Mouse (Mus musculus): Measurements from ENCODE around the gene Ifitm7.
"Not testable (repeated sequence)": the region's sequence is repeated elsewhere in the genome, so short reads cannot be mapped to it uniquely, and the experiment has no call there.

Gene Ifitm7

DNA sequence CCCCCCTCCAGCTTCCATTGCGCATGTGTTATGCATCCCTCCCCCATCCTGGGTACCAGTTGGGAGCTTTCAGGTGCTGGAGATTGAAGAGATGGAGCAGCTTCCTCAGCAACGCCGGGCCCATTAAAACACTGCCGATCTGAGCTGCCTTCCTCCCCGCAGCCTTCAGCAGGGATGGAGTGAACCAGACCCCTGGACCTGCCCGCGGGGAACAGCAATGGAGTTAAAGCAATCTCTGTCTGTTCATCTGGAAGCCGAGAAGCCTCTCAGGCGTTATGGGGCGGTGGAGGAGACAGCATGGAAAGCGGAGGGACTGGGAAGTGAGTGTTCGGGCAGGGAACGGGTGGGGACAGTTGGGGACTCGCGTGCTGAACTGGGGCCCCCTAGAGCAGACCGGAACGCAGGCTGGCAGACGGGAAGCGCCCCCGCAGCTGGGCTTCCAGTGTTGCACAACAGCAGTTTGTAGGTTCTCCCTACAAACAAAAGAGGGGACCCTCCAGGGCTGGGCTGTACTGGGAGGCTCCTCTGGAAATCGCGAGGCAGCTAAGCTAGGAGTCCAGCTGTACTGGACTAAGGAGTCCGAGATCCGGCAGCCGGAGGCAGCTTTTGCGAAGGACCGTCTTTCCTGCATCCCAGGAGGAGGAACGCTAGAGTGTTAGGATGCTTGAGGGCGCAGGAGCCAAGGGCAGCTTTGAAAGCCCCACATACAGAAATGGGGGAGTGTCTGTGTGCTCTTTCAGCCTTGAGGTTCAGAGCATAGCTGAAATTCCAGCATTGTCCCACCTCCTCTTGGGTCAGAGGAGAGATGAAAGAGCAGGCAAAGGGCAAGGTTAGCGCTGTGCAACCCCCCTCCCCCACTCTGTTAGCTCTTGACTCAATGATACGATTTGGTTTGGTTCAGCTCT is at the start of gene Ifitm7, which contains the start of gene 2900011O08Rik:
TSS of gene Ifitm7 (minus strand) at position 315 of the 905 bp plus-strand sequence.
TSS of gene 2900011O08Rik (plus strand) at position 31 of the 905 bp plus-strand sequence.
- DNase-seq (ENCODE audit: low spot score in 2 of 2) = no peak

DNA sequence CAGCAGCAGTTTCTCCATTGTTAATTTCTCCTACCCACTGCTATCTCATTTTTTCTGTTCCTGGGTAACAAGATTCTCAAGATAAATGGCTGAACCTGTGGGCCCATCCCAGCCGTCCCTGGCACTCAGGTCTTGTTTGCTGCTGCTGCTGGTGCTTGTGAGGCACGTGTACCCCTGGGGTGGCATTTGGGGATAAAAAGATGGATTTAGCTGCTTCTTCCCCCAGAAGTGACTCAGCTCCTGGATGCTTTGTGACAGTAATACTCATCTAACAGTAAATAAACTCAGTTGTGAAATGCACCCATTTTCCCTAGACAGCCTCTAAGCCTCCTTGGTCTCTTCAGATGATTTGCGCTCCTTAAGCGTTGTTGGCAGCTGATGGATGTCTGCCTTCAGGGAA is 46.4 kb upstream of the Ifitm7 start:
- no peak for DNase-seq (ENCODE audit: low spot score in 2 of 2)

DNA sequence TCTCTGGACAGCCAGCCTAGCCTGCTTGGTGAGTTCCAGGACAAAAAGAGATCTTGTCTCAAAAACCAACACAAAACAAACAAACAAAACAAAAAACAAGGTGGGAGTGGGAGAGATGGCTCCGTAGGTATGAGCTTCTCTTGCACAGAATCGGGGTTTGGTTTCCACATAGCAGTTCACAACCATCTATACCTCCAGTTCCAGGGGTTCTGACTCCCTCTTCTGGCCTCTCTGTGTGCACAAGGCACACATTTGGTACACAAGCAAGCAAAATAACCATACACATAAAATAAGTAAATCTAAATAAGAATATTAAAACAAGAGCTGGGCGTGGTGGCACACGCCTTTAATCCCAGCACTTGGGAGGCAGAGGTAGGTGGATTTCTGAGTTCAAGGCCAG is 44.0 kb upstream of the Ifitm7 start:
- no peak for DNase-seq (ENCODE audit: low spot score in 2 of 2)

DNA sequence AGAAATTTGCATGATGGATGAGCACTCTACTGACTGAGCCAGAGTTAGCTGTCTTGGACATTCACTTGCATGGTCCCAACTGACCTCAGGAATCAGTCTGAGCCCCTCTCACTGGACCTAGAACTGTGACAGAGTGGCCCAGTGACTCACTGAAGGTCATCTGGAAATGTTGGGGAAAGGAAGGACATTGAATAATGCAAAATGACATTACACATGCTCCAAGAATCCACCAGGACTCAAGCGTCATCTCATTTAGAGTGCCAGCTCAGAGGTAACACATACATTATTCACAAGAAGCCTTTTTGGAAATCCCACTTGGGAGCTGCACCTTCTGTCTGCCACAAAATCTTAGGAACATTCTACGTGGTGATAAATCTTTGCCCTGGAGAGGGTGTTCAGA is 43.2 kb upstream of the Ifitm7 start:
- no peak for DNase-seq (ENCODE audit: low spot score in 2 of 2)

DNA sequence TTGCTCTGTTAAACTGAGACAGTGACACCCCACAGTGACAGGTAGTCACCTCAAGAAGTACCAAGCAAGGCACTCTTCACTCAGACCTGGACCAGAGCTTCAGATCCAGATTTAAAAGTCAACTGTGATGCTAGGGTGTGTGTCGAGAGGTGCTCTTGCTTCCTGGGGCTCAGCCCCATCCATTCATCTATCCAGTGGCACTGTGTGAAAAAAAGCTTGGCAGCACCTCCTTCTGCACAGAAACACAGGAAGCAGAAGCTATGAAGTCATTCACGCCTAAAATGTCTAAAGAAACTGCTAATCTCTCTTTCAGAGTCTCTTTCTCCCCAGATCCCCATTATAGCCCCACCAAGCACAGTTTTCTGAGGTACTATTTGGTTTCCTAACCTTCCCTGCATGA is 42.4 kb upstream of the Ifitm7 start:
- no peak for DNase-seq (ENCODE audit: low spot score in 2 of 2)

DNA sequence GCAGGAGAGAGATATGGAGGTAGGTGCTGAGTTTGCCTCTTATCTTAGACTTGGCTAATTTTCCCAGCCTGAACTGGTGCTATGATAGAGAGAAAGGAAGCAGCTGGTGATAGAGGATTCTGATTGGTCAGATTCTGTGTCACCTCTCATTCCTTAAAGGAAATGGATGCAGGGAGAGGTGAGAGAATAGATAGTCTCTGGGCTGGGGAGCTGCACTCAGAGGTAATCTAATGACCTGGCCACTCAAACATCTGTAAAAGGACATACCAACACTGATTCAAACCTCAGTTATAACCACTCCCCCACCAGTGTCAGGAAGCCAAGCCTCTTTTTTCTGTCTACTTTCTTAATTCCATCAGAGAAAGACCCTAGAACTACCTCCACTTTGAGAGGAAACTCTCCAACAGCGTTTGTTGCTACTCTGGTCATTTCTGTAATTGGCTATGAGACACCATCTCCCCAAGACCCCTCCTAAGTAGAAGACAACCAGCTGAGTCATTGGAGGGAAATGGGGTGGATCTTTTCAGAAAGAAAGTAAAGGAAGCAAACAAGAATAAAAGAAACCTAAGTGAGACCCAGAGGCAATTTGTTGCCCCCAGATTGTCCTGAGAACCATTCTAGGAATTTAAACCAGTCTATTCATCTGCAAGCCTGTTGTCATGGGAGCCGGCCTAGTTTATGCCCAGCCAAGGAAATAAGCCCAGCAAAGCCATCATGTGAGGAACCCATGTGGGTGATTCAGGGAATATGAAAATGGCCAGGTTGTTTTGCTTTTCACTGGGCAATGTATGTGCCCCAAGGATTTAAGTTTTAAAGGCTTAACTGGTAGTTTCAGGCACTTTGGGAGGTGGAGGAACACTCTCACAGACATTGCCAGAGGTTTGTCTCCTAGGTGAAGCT is 38.7 kb upstream of the Ifitm7 start:
- DNase-seq (ENCODE audit: low spot score in 2 of 2) = no peak

DNA sequence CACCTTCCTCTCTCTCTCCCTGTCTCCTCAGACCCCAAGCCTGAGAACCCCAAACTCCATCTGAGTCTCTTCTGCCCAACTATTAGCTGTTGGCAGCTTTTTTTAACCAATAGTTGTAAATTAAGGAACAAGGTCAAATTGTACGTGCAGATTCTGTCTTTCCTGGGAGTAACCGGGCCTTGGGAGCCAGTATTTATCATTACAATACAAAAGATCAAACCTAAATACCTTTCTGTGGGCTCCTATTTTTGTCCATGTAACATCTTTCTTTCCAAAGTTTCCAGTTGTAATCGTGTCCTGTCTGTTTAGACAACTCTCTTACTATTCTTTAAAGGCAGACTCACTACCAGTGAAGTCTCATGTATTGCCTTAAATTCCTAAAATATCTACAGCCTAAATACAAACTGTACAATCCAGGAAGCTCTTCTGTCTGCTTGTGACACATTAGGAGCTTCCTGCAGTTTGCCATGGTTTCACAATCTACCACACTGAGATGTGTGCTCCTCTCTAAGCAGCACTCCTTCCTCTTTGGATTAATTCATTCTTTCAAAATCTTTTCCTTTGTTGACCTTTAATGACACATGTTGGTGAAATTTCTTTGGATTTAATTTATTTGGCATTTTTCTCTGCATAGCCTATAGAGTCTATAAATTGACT is 34.6 kb upstream of the Ifitm7 start:
- no peak for DNase-seq (ENCODE audit: low spot score in 2 of 2)

DNA sequence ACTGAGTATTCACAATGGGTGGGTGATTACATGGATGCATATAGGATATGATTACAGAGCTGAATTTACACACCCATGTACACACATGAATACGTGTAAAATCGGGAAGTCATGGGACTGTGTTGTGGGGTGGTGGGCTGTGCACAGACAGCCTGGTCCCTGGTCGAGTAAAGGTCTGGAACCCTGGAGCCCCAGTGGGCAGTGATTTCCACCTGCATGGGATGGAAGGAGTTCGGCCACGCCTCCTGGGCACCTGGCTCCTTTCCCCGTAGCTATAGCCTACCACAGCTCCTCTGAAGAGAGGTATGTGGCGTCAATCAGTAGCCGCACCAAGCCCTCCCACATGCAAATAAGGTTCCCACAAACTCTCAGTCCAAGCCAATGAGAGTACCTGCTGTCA is 30.6 kb upstream of the Ifitm7 start:
- no peak for DNase-seq (ENCODE audit: low spot score in 2 of 2)

DNA sequence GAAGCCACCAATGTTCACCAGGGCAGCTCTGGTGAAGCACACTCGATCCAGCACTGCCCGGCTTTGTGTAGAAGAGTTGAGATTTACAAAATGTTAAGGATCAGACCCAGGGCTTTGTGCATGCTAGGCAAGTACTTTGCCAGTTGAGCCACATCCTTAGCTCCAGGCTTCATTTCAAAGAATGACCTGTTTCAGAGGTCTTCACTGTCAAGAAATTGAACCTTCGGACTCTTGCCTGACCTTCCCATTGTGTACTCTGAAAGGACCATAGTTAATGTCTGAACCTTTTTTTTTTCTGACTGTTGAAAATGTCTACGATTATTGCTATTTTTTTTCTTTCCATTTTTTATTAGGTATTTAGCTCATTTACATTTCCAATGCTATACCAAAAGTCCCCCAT is 23.3 kb upstream of the Ifitm7 start:
- DNase-seq (ENCODE audit: low spot score in 2 of 2) = no peak

DNA sequence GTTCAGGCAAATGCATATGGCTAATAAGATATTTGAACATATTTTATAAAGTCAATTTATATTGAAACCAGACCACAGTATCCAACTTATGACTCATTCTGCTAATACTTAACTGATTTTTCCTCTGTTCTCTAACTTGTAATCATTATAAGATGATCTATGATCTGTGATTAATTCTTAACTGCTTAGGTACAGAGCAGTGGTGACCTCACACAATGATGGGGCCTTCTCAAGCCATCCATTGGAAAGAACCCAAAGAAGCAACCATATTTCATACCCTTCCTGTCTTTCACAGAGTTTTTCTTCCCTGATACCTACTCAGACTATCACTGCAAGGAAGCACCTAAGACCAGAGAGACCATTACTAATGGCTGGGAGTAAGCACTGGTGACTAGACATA is 22.0 kb upstream of the Ifitm7 start:
- DNase-seq (ENCODE audit: low spot score in 2 of 2) = no peak

DNA sequence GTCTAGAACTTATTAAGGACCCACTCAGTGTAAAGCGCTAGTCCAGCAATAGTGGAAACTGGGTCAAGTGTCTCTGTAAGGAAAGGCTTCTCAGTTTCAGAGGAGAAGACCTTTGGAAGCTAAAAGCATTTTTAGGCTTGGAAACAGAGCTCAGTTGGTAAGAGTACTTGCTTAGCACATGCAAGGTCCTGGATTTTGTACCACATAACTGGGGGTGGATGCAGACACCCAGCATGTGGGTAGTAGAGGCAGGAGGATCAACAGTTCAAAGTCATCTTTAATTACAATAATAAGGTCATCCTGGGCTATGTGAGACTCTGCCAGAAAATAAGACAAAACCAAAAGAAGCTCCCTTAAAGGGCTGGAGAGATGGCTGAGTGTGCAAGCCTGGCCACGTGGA is 21.4 kb upstream of the Ifitm7 start:
- no peak for DNase-seq (ENCODE audit: low spot score in 2 of 2)

DNA sequence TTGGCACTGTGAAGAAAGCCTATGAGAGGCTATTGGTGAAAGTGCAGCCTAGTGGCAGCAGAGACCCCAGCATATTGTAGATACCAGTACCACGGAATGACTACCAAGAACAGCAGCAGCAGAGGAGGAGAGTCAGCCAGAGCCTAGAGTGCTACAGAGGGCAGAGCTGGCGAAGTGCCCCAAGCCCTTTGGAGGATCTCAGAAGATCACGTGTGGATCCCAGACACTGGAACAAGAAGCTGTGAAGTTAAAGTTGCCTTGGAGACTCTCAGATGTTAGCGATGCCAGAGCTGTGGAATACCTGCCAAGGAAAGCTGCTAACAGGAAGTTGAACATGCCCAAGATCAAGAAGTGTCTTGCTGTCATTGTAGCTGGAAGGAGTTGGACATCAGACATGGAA is 18.6 kb upstream of the Ifitm7 start:
- DNase-seq (ENCODE audit: low spot score in 2 of 2) = no peak

DNA sequence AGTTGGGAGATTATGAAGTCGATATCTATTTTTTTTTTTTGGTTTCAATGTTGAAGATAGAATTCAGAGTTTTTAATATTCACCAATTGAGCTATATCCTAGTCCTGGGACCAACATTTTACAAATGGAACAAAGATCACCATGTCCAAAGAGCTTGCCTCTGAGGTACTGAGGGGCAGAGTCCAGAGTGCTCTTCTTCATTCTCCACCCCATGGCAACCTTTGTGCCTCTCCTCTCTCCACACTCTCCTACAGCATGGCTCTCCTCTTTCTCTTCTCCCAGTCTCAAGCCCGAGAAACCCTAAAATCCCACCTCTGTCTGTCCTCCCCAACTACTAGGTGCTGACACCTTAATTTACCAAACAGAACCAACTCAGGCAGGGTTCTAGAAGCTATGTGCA is 18.0 kb upstream of the Ifitm7 start:
- no peak for DNase-seq (ENCODE audit: low spot score in 2 of 2)

DNA sequence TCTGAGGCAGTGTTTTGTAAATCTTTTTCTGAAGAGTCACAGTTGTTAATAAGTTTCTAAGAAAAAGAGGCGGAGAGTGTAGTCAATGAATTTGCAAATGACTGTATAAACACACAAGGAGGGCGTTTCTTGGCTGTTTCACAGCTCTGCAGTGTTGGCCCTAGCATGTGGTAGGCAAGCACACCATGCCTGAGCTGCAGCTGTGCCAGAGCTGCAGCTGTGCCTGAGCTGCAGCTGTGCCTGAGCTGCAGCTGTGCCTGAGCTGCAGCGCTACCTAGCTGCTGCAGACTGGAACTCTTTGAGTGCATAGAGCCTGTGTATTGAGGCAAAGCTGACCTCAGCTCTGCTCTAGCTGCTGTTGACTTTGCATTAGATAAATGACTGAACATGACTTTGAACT is 17.5 kb upstream of the Ifitm7 start:
- DNase-seq (ENCODE audit: low spot score in 2 of 2) = no peak

DNA sequence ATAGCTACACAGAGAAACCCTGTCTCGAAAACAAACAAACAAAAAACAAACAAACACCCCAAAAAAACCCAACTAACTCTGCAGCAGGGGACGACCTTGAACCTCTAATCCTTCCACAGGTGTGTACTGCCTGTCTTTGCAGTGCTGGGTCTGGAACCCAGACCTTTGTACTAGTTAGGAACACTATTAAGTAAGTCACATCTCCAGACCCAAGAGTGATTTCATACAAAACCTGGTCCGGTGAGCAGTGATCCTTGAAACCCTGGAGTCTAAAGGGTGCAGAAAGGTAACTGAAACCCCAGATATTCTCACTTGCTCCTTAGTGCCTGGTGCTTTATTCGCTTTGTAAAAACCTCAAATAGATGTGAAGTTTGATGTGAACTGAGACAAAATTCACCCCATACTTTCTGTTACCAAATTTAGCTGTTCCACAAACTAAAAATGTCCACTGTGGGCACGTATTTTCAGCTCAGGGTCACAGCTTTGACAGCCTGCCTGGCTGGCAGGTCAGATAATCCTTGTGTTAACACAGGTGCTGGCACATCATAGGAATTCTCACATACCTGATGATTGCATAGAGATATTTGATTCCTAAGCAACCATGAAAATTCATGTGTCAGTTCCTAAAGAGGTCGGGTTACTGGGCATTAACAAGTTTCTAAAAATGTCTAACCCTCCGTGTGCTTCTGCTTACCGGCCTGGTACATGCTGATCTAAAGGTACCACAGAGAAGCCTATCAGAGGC is 16.9 kb upstream of the Ifitm7 start:
- DNase-seq (ENCODE audit: low spot score in 2 of 2) = no peak

DNA sequence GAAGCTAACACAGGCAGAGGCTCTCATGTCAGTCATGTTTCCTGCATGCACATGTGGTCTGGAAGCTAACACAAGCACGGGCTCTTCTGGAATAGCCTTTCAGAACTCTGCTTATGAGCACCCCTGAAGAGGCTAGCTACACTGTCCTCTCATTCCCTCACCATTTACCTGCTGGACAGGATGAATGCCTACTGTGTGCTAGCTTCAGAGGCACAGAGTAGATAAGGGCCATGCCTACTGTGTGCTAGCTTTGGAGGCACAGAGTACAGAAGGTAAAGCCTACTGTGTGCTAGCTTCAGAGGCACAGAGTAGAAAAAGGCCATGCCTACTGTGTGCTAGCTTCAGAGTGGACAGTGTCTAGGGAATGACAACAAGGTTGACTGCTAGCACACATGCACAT is 7.8 kb upstream of the Ifitm7 start:
- DNase-seq (ENCODE audit: low spot score in 2 of 2) = no peak

DNA sequence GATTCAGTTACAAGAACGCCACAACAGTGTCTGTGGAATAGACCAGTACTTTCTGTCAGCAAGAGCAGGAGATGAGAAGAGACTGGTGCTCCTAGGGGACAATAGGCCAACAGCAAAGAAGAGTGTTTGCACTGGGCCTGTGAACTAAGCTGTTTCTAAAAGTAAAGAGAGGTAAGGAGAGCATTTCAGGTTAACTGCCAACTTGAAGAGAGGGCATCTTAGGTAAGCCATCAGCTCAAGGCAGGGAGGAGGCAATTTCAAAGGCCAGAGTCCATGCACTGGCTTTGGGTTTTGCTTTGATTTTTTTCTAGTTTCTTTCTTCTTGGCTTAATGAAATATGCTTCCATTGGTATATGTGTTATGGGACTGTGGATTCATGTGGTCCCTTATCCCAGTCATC is 7.4 kb upstream of the Ifitm7 start:
- no peak for DNase-seq (ENCODE audit: low spot score in 2 of 2)

DNA sequence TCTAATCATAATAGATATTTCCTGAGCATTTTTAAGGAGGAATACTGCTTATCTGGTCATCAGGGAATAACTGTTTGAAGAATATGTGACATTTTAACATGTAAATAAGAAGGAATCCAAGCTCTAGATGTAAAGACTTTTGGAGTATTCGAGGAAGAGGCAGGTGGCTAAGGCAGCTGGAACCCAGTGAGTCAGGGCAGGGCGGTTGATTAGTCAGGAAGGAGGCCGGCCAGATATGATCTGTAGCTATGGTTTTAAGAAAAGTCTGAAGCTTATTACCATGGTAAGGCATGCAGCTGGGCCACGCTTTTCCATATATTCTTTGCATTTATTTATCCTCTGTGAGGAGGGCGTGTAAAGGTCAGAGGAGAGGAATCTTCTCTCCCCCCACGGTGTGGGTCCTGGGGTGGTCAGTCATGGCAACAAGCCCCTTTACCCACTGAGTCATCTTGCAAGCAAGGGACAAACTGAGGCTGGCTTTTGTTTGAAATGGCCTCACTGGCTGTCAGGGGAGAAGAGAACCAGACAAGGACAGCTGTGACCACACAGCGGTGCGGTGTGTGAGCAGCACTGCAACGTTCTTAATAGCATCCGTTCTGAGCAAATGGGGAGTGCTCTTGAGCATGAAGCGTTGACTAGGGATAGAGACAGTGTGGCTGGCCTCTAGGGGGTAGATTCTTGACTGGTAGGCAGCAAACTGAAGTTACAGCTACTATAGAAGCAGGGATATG is 6.0 kb upstream of the Ifitm7 start:
- no peak for DNase-seq (ENCODE audit: low spot score in 2 of 2)

DNA sequence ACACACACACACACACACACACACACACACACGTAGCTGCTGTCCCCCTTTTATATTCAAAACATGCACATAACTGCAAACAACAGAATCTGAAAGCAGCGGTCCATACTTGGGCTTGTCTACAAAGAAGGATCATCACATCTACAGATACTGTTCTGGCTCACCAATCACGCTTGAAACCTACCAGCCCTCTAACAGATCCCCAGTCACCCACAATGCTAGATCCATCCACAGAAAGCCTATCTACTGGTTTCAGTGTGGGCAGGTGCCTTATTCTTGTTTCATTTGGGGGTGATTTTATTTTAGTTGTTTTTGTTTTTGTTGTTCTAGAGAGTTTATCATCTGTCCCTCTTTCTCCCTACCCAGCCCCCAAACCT is 503 bp downstream of the Ifitm7 start:
- DNase-seq (ENCODE audit: low spot score in 2 of 2) = no peak

DNA sequence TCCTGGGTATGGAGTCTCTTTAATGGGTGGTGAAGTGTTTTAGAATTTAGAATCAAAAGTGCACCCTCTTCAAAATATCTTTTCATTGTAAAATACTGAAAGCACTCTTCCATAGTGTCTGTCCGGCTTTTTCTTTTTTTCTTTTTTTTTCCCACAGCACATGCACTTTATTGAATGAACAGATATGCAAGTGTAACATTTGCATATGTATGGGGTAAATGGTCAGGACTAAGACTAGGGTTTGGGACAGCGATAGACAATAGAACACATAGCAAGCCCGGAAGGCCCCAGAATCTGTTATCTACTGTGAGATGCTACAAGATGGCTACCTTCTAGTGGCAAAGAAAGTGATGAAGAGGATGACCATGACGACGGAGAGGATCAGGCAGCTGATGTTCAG is 3.5 kb downstream of the Ifitm7 start:
- DNase-seq (ENCODE audit: low spot score in 2 of 2) = no peak

DNA sequence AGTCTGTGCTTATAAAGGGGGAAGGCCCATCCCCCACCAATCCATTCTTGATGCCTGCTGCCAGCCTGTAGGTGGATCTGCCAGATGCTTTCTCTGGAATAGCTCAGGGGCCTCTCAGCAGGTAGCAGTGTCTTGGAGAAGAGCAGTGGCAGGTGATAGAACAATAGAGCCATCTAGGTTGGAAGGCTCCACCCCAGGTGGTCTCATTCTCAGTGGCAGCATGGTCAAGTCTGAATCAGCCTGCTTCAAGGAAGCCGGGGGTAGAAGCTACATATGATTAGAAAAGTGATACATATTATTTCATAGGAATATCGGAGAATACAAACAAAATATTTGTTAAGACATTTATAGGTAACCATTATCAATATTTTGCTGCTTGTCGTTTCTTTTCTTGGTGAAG is 5.0 kb downstream of the Ifitm7 start:
- not testable (repeated sequence) for DNase-seq (ENCODE audit: low spot score in 2 of 2)
